Mouse (Mus musculus): ENCODE results near the gene Kdelc1. TPM values are rescaled to one million over a fixed set of nuclear protein-coding genes. Genes with fewer than 3 reads are reported as not detected.
A peak's percentile ranks its signal among the peaks of the same experiment; 100 is the strongest.

The Kdelc1 gene
- polyA plus RNA-seq (2015; fragmentation: Nextera tagmentation; extraction: Ambion mirVana) = 51.8 and 52.1 TPM in 2 replicates

DNA sequence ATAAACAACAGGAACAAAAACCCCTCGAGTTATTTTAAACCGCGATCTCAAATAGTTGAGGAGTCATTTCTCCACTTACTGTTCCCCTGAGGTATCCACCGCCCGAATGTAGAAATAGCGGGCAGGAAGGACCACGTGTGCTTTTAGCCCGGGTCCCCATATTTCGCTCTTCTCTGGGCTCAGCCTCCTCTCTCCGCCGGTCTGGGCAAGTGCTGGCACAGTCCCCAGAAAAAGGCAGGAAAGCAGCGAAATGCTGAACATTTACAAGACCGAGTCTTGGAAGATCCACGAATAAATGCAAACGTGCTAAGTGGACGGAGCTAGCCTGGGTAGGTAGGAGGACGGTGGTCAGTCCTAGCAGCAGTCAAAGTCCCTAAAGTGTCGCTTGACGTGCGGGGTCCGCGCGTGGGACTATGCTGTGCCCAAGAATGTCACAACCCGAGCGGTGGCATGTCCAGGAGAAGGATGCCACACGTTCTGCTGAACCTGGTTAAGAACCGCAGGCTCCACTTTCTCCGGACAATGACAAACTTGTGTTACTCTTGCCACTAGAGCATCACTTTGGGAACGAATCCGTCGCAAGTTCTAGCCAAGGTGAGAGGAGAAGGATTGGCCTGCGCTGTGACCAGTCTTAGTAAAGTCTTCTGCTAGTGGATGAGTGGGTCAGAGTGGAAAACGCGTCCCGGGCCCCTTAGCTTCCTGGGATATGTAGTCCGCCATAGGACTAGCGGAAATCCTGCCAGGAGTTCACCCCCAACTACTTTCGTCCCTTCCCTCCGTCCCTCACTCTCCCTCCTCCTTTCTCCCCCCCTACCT, at the start of gene Kdelc1, which contains the start of gene Bivm:
Gene Kdelc1 (minus strand): TSS at position 570 of the 816 bp plus-strand sequence.
Gene Bivm (plus strand): TSS at position 719 of the 816 bp plus-strand sequence.
- H3K4me2 ChIP-seq (ENCODE audit: low read depth, low read length) = peak within 1 kb of the TSS; percentile 84

DNA sequence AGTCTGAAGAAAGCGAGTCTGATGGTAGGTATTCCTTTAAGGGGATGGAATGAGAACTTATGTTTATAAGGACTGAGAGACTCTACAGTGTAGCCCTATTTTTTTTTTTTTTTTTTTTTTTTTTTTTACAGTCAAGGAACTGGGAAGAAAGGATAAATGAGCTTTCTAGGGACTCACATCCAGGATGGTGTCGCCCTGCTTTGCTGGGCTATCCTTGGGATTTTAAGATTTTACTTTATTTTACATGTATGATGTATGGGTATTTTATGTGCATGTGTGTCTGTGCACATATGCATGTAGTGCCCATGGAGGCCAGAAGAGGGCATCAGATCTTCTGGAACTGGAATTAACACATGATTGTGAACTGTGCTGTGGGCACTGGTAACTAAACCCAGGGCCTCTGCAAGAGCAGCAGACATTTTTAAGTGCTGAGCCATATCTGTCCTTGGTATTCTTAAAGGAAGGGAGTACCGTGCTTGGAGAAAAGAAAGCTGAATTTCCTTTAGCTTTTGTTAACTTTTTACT, 49.3 kb upstream of the Kdelc1 start:
- no peak for ATAC-seq (ENCODE audit: insufficient read depth, low FRiP score)
- H3K27me3 ChIP-seq (ENCODE audit: control insufficient read depth, insufficient read depth, low read length) = no peaks in the 10 kb centered on the region
- H3K9me3 ChIP-seq (replicated peaks; ENCODE audit: control insufficient read depth, low read length) = peaks cover 3% of the 10 kb centered on the region; the same call in 1 of the 2 replicates
- WGBS = 95% methylated on average over 3 of the region's 3 CpGs
- no peaks in the 10 kb centered on the region for H3K4me1 ChIP-seq (ENCODE audit: control insufficient read depth, insufficient read depth, low read length)
- no peak overlapping the region for H3K4me2 ChIP-seq (ENCODE audit: low read depth, low read length)
- H3K9ac ChIP-seq (ENCODE audit: low read length) = no peak overlapping the region
- H3K4me3 ChIP-seq (replicated peaks; ENCODE audit: low read length) = no peak overlapping the region
- no peak overlapping the region for H3K27ac ChIP-seq (ENCODE audit: low read length)
- H3K36me3 ChIP-seq (ENCODE audit: control insufficient read depth, insufficient read depth, low read length) = peaks cover 42% of the 10 kb centered on the region

More for the DNA sequence above, at the start of gene Kdelc1, which contains the start of gene Bivm:
- Histone ChIP-seq H3K36me3 (ENCODE audit: control insufficient read depth, insufficient read depth, low read length) (peaks cover 8% of the 10 kb centered on the region; the same call in 1 of the 2 replicates), H3K9me3 (replicated peaks; ENCODE audit: control insufficient read depth, low read length) (no peaks in the 10 kb centered on the region), H3K27ac (ENCODE audit: low read length) (peak within 1 kb of the TSS; percentile 98), H3K9ac (ENCODE audit: low read length) (peak within 1 kb of the TSS; percentile 90), H3K4me1 (ENCODE audit: control insufficient read depth, insufficient read depth, low read length) (peaks cover 6% of the 10 kb centered on the region), H3K4me3 (replicated peaks; ENCODE audit: low read length) (peak within 1 kb of the TSS; percentile 85), H3K27me3 (ENCODE audit: control insufficient read depth, insufficient read depth, low read length) (no peaks in the 10 kb centered on the region)
- WGBS = under 1% methylated on average over 39 of the region's 39 CpGs
- peak; percentile 97 for ATAC-seq (ENCODE audit: insufficient read depth, low FRiP score)

DNA sequence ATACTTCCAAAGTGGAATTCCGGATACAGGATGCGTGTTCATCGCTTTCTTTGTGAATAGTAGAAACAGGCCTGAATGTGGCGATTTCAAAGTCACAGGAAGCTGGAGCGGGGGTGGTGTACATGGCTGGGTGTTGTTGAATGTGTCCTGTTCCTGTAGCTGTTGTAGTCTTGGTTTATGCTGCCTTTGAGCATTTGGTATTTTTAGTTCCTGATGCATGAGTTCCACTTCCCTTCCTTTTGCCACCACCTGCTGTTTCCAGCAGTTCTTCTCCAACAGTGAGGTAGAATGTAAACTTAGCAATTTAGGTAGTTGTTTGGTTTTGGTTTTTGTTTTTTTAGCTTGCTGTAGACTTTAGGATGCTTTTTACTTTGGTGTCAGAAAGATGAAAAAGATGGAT, 43.8 kb upstream of the Kdelc1 start:
- 88% methylated on average over 5 of the region's 5 CpGs for WGBS
- H3K4me1 ChIP-seq (ENCODE audit: control insufficient read depth, insufficient read depth, low read length) = no peaks in the 10 kb centered on the region
- no peaks in the 10 kb centered on the region for H3K27me3 ChIP-seq (ENCODE audit: control insufficient read depth, insufficient read depth, low read length)
- H3K4me3 ChIP-seq (replicated peaks; ENCODE audit: low read length) = no peak overlapping the region
- peaks cover 21% of the 10 kb centered on the region for H3K36me3 ChIP-seq (ENCODE audit: control insufficient read depth, insufficient read depth, low read length)
- H3K27ac ChIP-seq (ENCODE audit: low read length) = no peak overlapping the region
- H3K9ac ChIP-seq (ENCODE audit: low read length) = no peak overlapping the region
- ATAC-seq (ENCODE audit: insufficient read depth, low FRiP score) = no peak
- H3K9me3 ChIP-seq (replicated peaks; ENCODE audit: control insufficient read depth, low read length) = no peaks in the 10 kb centered on the region
- no peak overlapping the region for H3K4me2 ChIP-seq (ENCODE audit: low read depth, low read length)

DNA sequence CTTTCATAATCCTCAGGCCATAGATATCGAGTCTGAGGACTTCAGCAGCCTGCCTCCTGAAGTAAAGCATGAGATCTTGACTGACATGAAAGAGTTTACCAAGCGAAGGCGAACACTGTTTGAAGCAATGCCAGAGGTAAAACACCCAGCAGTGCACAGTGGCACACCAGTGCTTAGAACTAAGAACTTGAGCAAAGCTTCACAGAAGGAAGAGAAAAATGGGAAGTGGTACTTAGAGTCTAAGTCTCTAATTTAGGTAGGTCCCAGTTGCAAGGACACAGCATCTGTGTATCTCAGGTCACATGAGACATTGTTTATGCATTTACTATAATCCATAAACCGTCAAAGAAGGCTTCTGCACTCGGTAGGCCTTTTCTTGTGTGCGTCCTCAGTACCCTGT, 43.2 kb upstream of the Kdelc1 start:
- H3K27me3 ChIP-seq (ENCODE audit: control insufficient read depth, insufficient read depth, low read length) = no peaks in the 10 kb centered on the region
- H3K9me3 ChIP-seq (replicated peaks; ENCODE audit: control insufficient read depth, low read length) = no peaks in the 10 kb centered on the region
- H3K27ac ChIP-seq (ENCODE audit: low read length) = no peak overlapping the region
- H3K4me3 ChIP-seq (replicated peaks; ENCODE audit: low read length) = no peak overlapping the region
- WGBS = 93% methylated on average over 6 of the region's 6 CpGs
- ATAC-seq (ENCODE audit: insufficient read depth, low FRiP score) = no peak
- no peaks in the 10 kb centered on the region for H3K4me1 ChIP-seq (ENCODE audit: control insufficient read depth, insufficient read depth, low read length)
- H3K36me3 ChIP-seq (ENCODE audit: control insufficient read depth, insufficient read depth, low read length) = peaks cover 16% of the 10 kb centered on the region
- no peak overlapping the region for H3K4me2 ChIP-seq (ENCODE audit: low read depth, low read length)
- no peak overlapping the region for H3K9ac ChIP-seq (ENCODE audit: low read length)

DNA sequence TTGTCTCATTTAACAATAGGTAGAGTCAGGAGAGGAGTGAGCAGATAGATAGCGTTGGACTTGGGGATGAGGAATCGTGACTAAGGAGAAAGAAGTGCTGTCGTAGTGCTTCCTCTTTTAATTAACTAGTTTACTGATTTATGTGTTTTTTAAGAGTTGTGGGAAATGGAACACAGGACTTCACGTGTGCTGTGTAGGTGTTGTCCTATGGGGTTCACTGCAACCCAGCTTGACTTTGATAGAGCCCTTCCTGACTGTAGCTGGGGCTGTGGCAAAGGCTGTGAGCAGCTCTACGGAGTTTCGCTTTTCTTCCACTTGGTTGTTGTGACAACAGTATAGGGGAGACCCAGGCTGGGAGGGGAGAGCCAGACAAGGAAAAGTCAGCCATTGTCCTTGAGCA, 39.7 kb upstream of the Kdelc1 start:
- WGBS = 84% methylated on average over 6 of the region's 6 CpGs
- Histone ChIP-seq H3K9me3 (replicated peaks; ENCODE audit: control insufficient read depth, low read length) (no peaks in the 10 kb centered on the region), H3K27ac (ENCODE audit: low read length) (no peak overlapping the region), H3K4me2 (ENCODE audit: low read depth, low read length) (no peak overlapping the region), H3K27me3 (ENCODE audit: control insufficient read depth, insufficient read depth, low read length) (no peaks in the 10 kb centered on the region), H3K9ac (ENCODE audit: low read length) (no peak overlapping the region), H3K36me3 (ENCODE audit: control insufficient read depth, insufficient read depth, low read length) (peaks cover 14% of the 10 kb centered on the region), H3K4me3 (replicated peaks; ENCODE audit: low read length) (no peak overlapping the region), H3K4me1 (ENCODE audit: control insufficient read depth, insufficient read depth, low read length) (no peaks in the 10 kb centered on the region)
- ATAC-seq (ENCODE audit: insufficient read depth, low FRiP score) = no peak

DNA sequence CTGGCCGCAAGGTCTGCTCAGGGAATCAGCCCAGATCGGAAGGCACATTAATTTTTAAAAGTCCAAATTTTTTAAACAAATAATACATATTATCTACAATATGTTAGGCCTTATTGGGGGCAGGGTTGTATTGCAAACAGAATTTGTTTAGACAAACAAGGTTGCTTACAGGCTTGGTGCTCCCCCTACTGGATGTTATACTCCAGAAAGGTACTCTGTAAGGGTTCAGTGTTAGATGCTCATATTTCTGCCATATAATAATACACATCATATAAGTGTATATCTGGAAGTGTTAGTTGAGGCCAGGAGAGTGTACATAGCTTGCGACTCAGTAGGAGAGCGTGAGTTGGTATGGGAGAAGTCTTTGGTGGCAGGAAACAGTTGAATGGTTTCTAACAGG, 36.7 kb upstream of the Kdelc1 start:
- ATAC-seq (ENCODE audit: insufficient read depth, low FRiP score) = no peak
- no peaks in the 10 kb centered on the region for H3K27me3 ChIP-seq (ENCODE audit: control insufficient read depth, insufficient read depth, low read length)
- H3K4me1 ChIP-seq (ENCODE audit: control insufficient read depth, insufficient read depth, low read length) = no peaks in the 10 kb centered on the region
- H3K36me3 ChIP-seq (ENCODE audit: control insufficient read depth, insufficient read depth, low read length) = peaks cover under 1% of the 10 kb centered on the region
- H3K4me2 ChIP-seq (ENCODE audit: low read depth, low read length) = no peak overlapping the region
- no peak overlapping the region for H3K4me3 ChIP-seq (replicated peaks; ENCODE audit: low read length)
- no peak overlapping the region for H3K9ac ChIP-seq (ENCODE audit: low read length)
- 94% methylated on average over 4 of the region's 4 CpGs for WGBS
- H3K9me3 ChIP-seq (replicated peaks; ENCODE audit: control insufficient read depth, low read length) = no peaks in the 10 kb centered on the region
- no peak overlapping the region for H3K27ac ChIP-seq (ENCODE audit: low read length)

DNA sequence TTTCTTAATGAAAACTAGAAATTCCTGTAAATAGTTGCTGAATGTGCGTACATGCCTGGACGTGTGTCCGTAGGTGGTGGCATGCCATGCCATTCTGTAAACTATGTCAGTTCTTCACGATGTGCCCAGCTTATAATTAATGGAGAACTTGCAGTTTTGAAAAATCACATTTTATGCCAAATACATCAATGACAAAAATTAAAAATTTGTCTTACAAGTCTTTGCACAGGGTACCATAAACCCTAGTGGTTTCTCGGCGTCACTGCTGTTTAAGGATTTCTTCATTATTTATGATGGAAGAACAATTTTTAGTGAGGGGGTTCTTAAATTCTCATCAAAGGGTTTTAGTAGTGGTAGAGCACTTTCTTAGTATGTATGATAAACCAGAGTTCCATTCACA, 30.1 kb upstream of the Kdelc1 start:
- H3K27ac ChIP-seq (ENCODE audit: low read length) = peak overlapping the region; percentile 85
- no peak for ATAC-seq (ENCODE audit: insufficient read depth, low FRiP score)
- peak overlapping the region; percentile 56 for H3K4me2 ChIP-seq (ENCODE audit: low read depth, low read length)
- no peaks in the 10 kb centered on the region for H3K27me3 ChIP-seq (ENCODE audit: control insufficient read depth, insufficient read depth, low read length)
- H3K4me3 ChIP-seq (replicated peaks; ENCODE audit: low read length) = peak overlapping the region; percentile 63
- H3K4me1 ChIP-seq (ENCODE audit: control insufficient read depth, insufficient read depth, low read length) = peaks cover 6% of the 10 kb centered on the region; the same call in 1 of the 2 replicates
- 20% methylated on average over 6 of the region's 6 CpGs for WGBS
- H3K36me3 ChIP-seq (ENCODE audit: control insufficient read depth, insufficient read depth, low read length) = 0 out of 2 replicates have a peak, but pooled peaks cover 3% of the 10 kb centered on the region
- no peaks in the 10 kb centered on the region for H3K9me3 ChIP-seq (replicated peaks; ENCODE audit: control insufficient read depth, low read length)
- H3K9ac ChIP-seq (ENCODE audit: low read length) = peak overlapping the region; percentile 76

DNA sequence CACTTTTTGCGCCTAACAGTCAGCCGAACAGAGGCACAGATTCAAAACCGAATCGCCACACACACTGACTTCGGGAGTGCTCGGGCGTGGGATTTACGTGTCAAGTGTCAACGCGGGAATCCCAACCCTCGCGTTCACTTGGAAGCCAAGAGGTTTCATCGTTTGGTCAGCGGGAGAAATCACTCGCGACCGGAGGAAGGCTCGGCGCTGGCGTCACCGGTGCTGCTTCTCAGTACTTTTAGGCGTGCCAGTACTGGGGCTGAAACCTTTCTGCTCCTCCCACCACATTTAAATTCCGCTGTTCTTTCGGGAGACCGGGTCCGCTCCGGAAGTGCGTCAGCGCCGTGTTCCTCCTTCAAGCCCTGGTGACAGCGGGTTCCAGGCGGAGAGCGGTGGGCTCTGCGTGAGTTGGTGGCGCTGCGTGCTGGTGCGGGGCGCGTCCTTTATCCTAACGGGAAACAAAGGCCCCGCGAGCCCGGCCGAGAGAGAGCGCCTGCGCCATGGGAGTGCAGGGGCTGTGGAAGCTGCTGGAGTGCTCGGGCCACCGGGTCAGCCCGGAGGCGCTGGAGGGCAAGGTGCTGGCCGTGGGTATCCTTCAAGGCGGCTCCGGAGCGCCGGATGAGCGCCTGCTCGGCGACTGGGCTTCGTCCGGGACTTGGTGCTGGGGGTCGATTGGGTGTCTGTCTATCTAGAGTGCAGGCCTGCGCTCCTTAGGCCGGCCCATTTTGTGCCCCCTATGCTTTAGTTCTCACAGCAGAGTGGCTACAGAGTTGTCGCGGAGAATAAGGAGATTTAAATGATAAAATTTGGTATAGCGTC, 29.2 kb upstream of the Kdelc1 start, which contains the start of gene Ercc5:
Gene Ercc5 (plus strand): TSS at position 182 of the 819 bp plus-strand sequence.
- peak; percentile 96 for ATAC-seq (ENCODE audit: insufficient read depth, low FRiP score)
- H3K36me3 ChIP-seq (ENCODE audit: control insufficient read depth, insufficient read depth, low read length) = peaks cover 9% of the 10 kb centered on the region; the same call in 1 of the 2 replicates
- under 1% methylated on average over 66 of the region's 66 CpGs for WGBS

More for the DNA sequence above, 29.2 kb upstream of the Kdelc1 start, which contains the start of gene Ercc5:
- Histone ChIP-seq H3K4me1 (ENCODE audit: control insufficient read depth, insufficient read depth, low read length) (peaks cover 6% of the 10 kb centered on the region; the same call in 1 of the 2 replicates), H3K9ac (ENCODE audit: low read length) (peak within 1 kb of the TSS; percentile 76), H3K9me3 (replicated peaks; ENCODE audit: control insufficient read depth, low read length) (no peaks in the 10 kb centered on the region), H3K4me2 (ENCODE audit: low read depth, low read length) (peak within 1 kb of the TSS; percentile 56), H3K27me3 (ENCODE audit: control insufficient read depth, insufficient read depth, low read length) (no peaks in the 10 kb centered on the region), H3K27ac (ENCODE audit: low read length) (peak within 1 kb of the TSS; percentile 85), H3K4me3 (replicated peaks; ENCODE audit: low read length) (peak within 1 kb of the TSS; percentile 63)

All from stomach, embryonic 16.5 days (tissue).